Mouse (Mus musculus) stomach, postnatal 0 days (tissue): ENCODE data around the gene Ahctf1.

Experiments used
- CTCF ChIP-seq: IDR thresholded peaks from 2 replicates; pipeline ENCODE4 v1.5.1; 2016; ENCODE audit warnings: antibody characterized with exemption, low read depth, mild to moderate bottlenecking, moderate library complexity
- EP300 ChIP-seq: optimal IDR thresholded peaks from 2 replicates; pipeline ENCODE3; 2016; ENCODE audit warnings: antibody characterized with exemption

- no peak for TF ChIP-seq CTCF
- TF ChIP-seq EP300 = no peak
Observed at GRCm38 (mm10) chr1:179832710-179833240, 29.3 kb upstream of the Ahctf1 start.
